Mouse (Mus musculus): ENCODE measurements around the gene Ap3b1.

- TF ChIP-seq CTCF (IDR thresholded peaks at IDR 0.05) (no peak), POLR2A (IDR thresholded peaks at IDR 0.05; ENCODE audit: insufficient read depth, low read depth, low read length) (no peak)
Measured at GRCm38 (mm10) chr13:94468551-94468950, 109.8 kb downstream of the Ap3b1 start.

Data from heart, adult 2 months (tissue).